Mouse (Mus musculus) kidney, embryonic 16.5 days (tissue): ENCODE results near the gene Jak1. TPM values are rescaled to one million over a fixed set of nuclear protein-coding genes. Genes with fewer than 3 reads are reported as not detected.

ENCODE experiments used
- ATAC-seq: fragments of 200-750 bp; cut with Nextera tagmentation; 2 replicates; pipeline ENCODE4 v1.8.0; 2017; ENCODE audit warnings: moderate TSS enrichment; ENCODE audit not compliant: low FRiP score, low TSS enrichment
- H3K27ac ChIP-seq: fragments of 300-500 bp; sonication (generic); 2 replicates; pipeline ENCODE4 v1.5.1; 2014; ENCODE audit warnings: low read length
- H3K27me3 ChIP-seq: fragments of 300-500 bp; sonication (generic); 2 replicates; pipeline ENCODE4 v1.6.1; 2014; ENCODE audit warnings: low read length, control low read depth, mixed read lengths; ENCODE audit not compliant: insufficient read depth
- H3K36me3 ChIP-seq: fragments of 300-500 bp; sonication (generic); 2 replicates; pipeline ENCODE4 v1.6.1; 2014; ENCODE audit warnings: low read length, control low read depth, mixed read lengths; ENCODE audit not compliant: insufficient read depth
- H3K4me1 ChIP-seq: fragments of 300-500 bp; sonication (generic); 2 replicates; pipeline ENCODE4 v1.6.1; 2014; ENCODE audit warnings: low read length, control low read depth, mixed read lengths; ENCODE audit not compliant: insufficient read depth
- H3K4me2 ChIP-seq: fragments of 300-500 bp; sonication (generic); replicated peaks from 2 replicates; pipeline ENCODE4 v1.6.1; 2014; ENCODE audit warnings: low read depth, low read length
- H3K4me3 ChIP-seq: fragments of 300-500 bp; sonication (generic); 2 replicates; pipeline ENCODE4 v1.5.1; 2014; ENCODE audit warnings: mild to moderate bottlenecking, low read length
- H3K9ac ChIP-seq: fragments of 300-500 bp; sonication (generic); replicated peaks from 2 replicates; pipeline ENCODE4 v1.6.1; 2014; ENCODE audit warnings: low read length
- H3K9me3 ChIP-seq: fragments of 300-500 bp; sonication (generic); 2 replicates; pipeline ENCODE4 v1.6.1; 2016; ENCODE audit warnings: low read length, control low read depth
- WGBS: fragments of 180-500 bp; shearing (Covaris S2); extraction: QIAGEN DNeasy Blood & Tissue Kit; methylation state at CpG from one replicate; pipeline ENCODE4 v1.1.7; 2014; 5-methylcytosine and 5-hydroxymethylcytosine counted together
- polyA plus RNA-seq: library from polyadenylated mRNA; unstranded; fragments of >200 nt; fragmentation: Nextera tagmentation; extraction: Ambion mirVana; gene quantifications from 2 replicates; pipeline ENCODE4 v1.2.1, GENCODE M21; 2015

The Jak1 gene
- polyA plus RNA-seq, 1 experiment from 2014 or later = 104 TPM

- H3K4me2 ChIP-seq = no peak overlapping the region
- no peak for ATAC-seq
- H3K27ac ChIP-seq = no peak overlapping the region
- WGBS = 91% methylated on average over 3 of the region's 3 CpGs
- no peaks in the 10 kb centered on the region for H3K36me3 ChIP-seq
- no peak overlapping the region for H3K9ac ChIP-seq
- H3K9me3 ChIP-seq = no peaks in the 10 kb centered on the region
- peaks cover 7% of the 10 kb centered on the region; the same call in 1 of the 2 replicates for H3K4me1 ChIP-seq
- H3K4me3 ChIP-seq = no peak overlapping the region
- no peaks in the 10 kb centered on the region for H3K27me3 ChIP-seq
Observed at GRCm38 (mm10) chr4:101240875-101241173, 24.3 kb downstream of the Jak1 start.

GRCm38 (mm10) chr4:101240163-101240874, 24.8 kb downstream of the Jak1 start:
- Histone ChIP-seq H3K4me3 (no peak overlapping the region), H3K27ac (no peak overlapping the region), H3K9ac (no peak overlapping the region), H3K9me3 (no peaks in the 10 kb centered on the region), H3K27me3 (no peaks in the 10 kb centered on the region), H3K36me3 (no peaks in the 10 kb centered on the region), H3K4me2 (no peak overlapping the region), H3K4me1 (peaks cover 7% of the 10 kb centered on the region; the same call in 1 of the 2 replicates)
- 88% methylated on average over 5 of the region's 5 CpGs for WGBS
- peak; percentile 31; the same call in 1 of the 2 replicates for ATAC-seq

GRCm38 (mm10) chr4:101239313-101240162, 25.5 kb downstream of the Jak1 start:
- Histone ChIP-seq H3K4me2 (no peak overlapping the region), H3K4me1 (peaks cover 3% of the 10 kb centered on the region; the same call in 1 of the 2 replicates), H3K9me3 (no peaks in the 10 kb centered on the region), H3K27ac (no peak overlapping the region), H3K27me3 (no peaks in the 10 kb centered on the region), H3K9ac (no peak overlapping the region), H3K4me3 (no peak overlapping the region), H3K36me3 (no peaks in the 10 kb centered on the region)
- WGBS = 93% methylated on average over 3 of the region's 3 CpGs
- ATAC-seq = peak; percentile 59

GRCm38 (mm10) chr4:101238589-101238988, 26.5 kb downstream of the Jak1 start:
- WGBS = 82% methylated on average over 4 of the region's 4 CpGs
- ATAC-seq = no peak
- Histone ChIP-seq H3K4me2 (no peak overlapping the region), H3K9me3 (no peaks in the 10 kb centered on the region), H3K9ac (no peak overlapping the region), H3K36me3 (no peaks in the 10 kb centered on the region), H3K4me3 (no peak overlapping the region), H3K27me3 (no peaks in the 10 kb centered on the region), H3K27ac (no peak overlapping the region), H3K4me1 (peaks cover 7% of the 10 kb centered on the region; the same call in 1 of the 2 replicates)

GRCm38 (mm10) chr4:101236797-101237196, 28.3 kb downstream of the Jak1 start:
- ATAC-seq = no peak
- Histone ChIP-seq H3K9me3 (no peaks in the 10 kb centered on the region), H3K27me3 (no peaks in the 10 kb centered on the region), H3K4me1 (peaks cover 7% of the 10 kb centered on the region; the same call in 1 of the 2 replicates), H3K36me3 (no peaks in the 10 kb centered on the region), H3K27ac (no peak overlapping the region), H3K4me2 (no peak overlapping the region), H3K4me3 (no peak overlapping the region), H3K9ac (no peak overlapping the region)
- WGBS = 83% methylated on average over 6 of the region's 6 CpGs

GRCm38 (mm10) chr4:101235964-101236363, 29.1 kb downstream of the Jak1 start:
- peaks cover 7% of the 10 kb centered on the region; the same call in 1 of the 2 replicates for H3K4me1 ChIP-seq
- no peaks in the 10 kb centered on the region for H3K36me3 ChIP-seq
- no peak overlapping the region for H3K4me2 ChIP-seq
- H3K27ac ChIP-seq = no peak overlapping the region
- no peaks in the 10 kb centered on the region for H3K27me3 ChIP-seq
- no peak overlapping the region for H3K4me3 ChIP-seq
- H3K9me3 ChIP-seq = no peaks in the 10 kb centered on the region
- H3K9ac ChIP-seq = no peak overlapping the region
- 93% methylated on average over 1 of the region's 1 CpGs for WGBS
- no peak for ATAC-seq

GRCm38 (mm10) chr4:101234753-101235152, 30.3 kb downstream of the Jak1 start:
- Histone ChIP-seq H3K4me3 (no peak overlapping the region), H3K27me3 (no peaks in the 10 kb centered on the region), H3K9me3 (no peaks in the 10 kb centered on the region), H3K4me2 (no peak overlapping the region), H3K36me3 (no peaks in the 10 kb centered on the region), H3K27ac (0 out of 2 replicates have a peak overlapping the region, but pooled peaks have one; percentile 43), H3K4me1 (peaks cover 7% of the 10 kb centered on the region; the same call in 1 of the 2 replicates), H3K9ac (no peak overlapping the region)
- no peak for ATAC-seq
- 32% methylated on average over 1 of the region's 1 CpGs for WGBS

- ATAC-seq = no peak
- Histone ChIP-seq H3K36me3 (no peaks in the 10 kb centered on the region), H3K9me3 (no peaks in the 10 kb centered on the region), H3K4me3 (no peak overlapping the region), H3K4me2 (no peak overlapping the region), H3K27ac (0 out of 2 replicates have a peak overlapping the region, but pooled peaks have one; percentile 43), H3K9ac (no peak overlapping the region), H3K4me1 (peaks cover 7% of the 10 kb centered on the region; the same call in 1 of the 2 replicates), H3K27me3 (no peaks in the 10 kb centered on the region)
- WGBS = 68% methylated on average over 1 of the region's 1 CpGs
Observed at GRCm38 (mm10) chr4:101234332-101234731, 30.8 kb downstream of the Jak1 start.

GRCm38 (mm10) chr4:101230621-101231020, 34.5 kb downstream of the Jak1 start:
- H3K4me3 ChIP-seq = no peak overlapping the region

More at GRCm38 (mm10) chr4:101230621-101231020, 34.5 kb downstream of the Jak1 start:
- 95% methylated on average over 2 of the region's 2 CpGs for WGBS
- H3K9me3 ChIP-seq = peaks cover 4% of the 10 kb centered on the region; the same call in 1 of the 2 replicates
- no peak for ATAC-seq
- no peak overlapping the region for H3K9ac ChIP-seq
- no peak overlapping the region for H3K4me2 ChIP-seq
- no peaks in the 10 kb centered on the region for H3K36me3 ChIP-seq
- H3K27ac ChIP-seq = no peak overlapping the region
- H3K27me3 ChIP-seq = no peaks in the 10 kb centered on the region
- H3K4me1 ChIP-seq = peaks cover 21% of the 10 kb centered on the region
